Mouse (Mus musculus) liver, embryonic 13.5 days (tissue): ENCODE results near the gene Sesn2. TPM values are rescaled to one million over a fixed set of nuclear protein-coding genes. Genes with fewer than 3 reads are reported as not detected.

Experiments
- ATAC-seq: fragments of 200-750 bp; cut with Nextera tagmentation; 2 replicates; pipeline ENCODE4 v1.8.0; 2017; ENCODE audit warnings: low read depth, mild to moderate bottlenecking, moderate number of reproducible peaks, moderate library complexity
- DNase-seq: peaks from one replicate; pipeline ENCODE4 v3.0.0; 2022
- H3K27ac ChIP-seq: fragments of 300-500 bp; sonication (generic); 2 replicates; pipeline ENCODE4 v1.5.1; 2015; ENCODE audit warnings: moderate library complexity, mild to moderate bottlenecking, inconsistent platforms
- H3K27me3 ChIP-seq: fragments of 300-500 bp; sonication (generic); 2 replicates; pipeline ENCODE4 v1.6.1; 2015; ENCODE audit warnings: mild to moderate bottlenecking, inconsistent platforms
- H3K36me3 ChIP-seq: fragments of 300-500 bp; sonication (generic); 2 replicates; pipeline ENCODE4 v1.6.1; 2015; ENCODE audit warnings: mild to moderate bottlenecking, inconsistent platforms
- H3K4me1 ChIP-seq: fragments of 300-500 bp; sonication (generic); replicated peaks from 2 replicates; pipeline ENCODE4 v1.6.1; 2015; ENCODE audit warnings: inconsistent platforms
- H3K4me2 ChIP-seq: fragments of 300-500 bp; sonication (generic); 2 replicates; pipeline ENCODE4 v1.6.1; 2015; ENCODE audit warnings: inconsistent platforms, mild to moderate bottlenecking, moderate library complexity
- H3K4me3 ChIP-seq: fragments of 300-500 bp; sonication (generic); replicated peaks from 2 replicates; pipeline ENCODE4 v1.5.1; 2015; ENCODE audit warnings: mild to moderate bottlenecking, inconsistent platforms
- H3K9ac ChIP-seq: fragments of 300-500 bp; sonication (generic); 2 replicates; pipeline ENCODE4 v1.6.1; 2015; ENCODE audit warnings: mild to moderate bottlenecking, inconsistent platforms
- H3K9me3 ChIP-seq: fragments of 300-500 bp; sonication (generic); replicated peaks from 2 replicates; pipeline ENCODE4 v1.6.1; 2016; ENCODE audit warnings: inconsistent platforms
- WGBS: fragments of 180-500 bp; shearing (Covaris S2); methylation state at CpG from one replicate; pipeline ENCODE4 v1.1.7; 2015; ENCODE audit not compliant: insufficient replicate concordance; 5-methylcytosine and 5-hydroxymethylcytosine counted together
- polyA plus RNA-seq: library from polyadenylated mRNA; unstranded; fragments of >200 nt; fragmentation: Nextera tagmentation; extraction: Ambion mirVana; gene quantifications from 2 replicates; pipeline ENCODE4 v1.2.1, GENCODE M21; 2015

Sesn2 gene
- polyA plus RNA-seq, 1 experiment from 2014 or later, result 7.0 TPM

- WGBS, result 65% methylated on average over 13 of the region's 13 CpGs
- Histone ChIP-seq H3K9ac (no peak overlapping the region), H3K27ac (no peak overlapping the region), H3K27me3 (no peaks in the 10 kb centered on the region), H3K36me3 (no peaks in the 10 kb centered on the region), H3K4me3 (no peak overlapping the region), H3K4me1 (peaks cover 15% of the 10 kb centered on the region), H3K4me2 (no peak overlapping the region), H3K9me3 (no peaks in the 10 kb centered on the region)
- DNase-seq (no peak), ATAC-seq (no peak)
These were observed 34.1 kb downstream of the Sesn2 start for GRCm38 (mm10) chr4:132475895-132476878.

DNA sequence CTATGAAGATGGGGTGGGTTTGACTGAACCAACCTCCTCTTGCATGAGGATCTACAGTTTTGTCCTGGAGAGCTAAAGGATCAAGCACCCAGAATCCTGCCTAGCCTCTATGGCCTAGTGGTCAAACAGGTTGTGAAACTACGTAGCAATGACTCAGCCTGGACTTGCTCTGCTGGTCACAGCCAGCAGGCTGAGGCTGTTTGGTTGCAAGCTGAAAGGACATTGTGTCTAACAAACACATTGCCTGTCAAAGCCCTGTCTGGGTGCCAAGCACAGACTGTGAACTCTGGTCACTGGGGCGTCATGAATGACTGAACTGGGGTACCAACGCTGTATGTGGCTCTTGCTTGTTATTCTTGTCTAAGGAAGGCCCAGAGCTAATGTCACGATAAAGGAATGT is 35.7 kb downstream of the Sesn2 start:
- 74% methylated on average over 4 of the region's 4 CpGs for WGBS
- ATAC-seq, result no peak
- Histone ChIP-seq H3K4me1 (peaks cover 24% of the 10 kb centered on the region), H3K9me3 (no peaks in the 10 kb centered on the region), H3K27ac (0 out of 2 replicates have a peak overlapping the region, but pooled peaks have one; percentile 14), H3K36me3 (no peaks in the 10 kb centered on the region), H3K4me3 (no peak overlapping the region), H3K9ac (no peak overlapping the region), H3K27me3 (no peaks in the 10 kb centered on the region), H3K4me2 (no peak overlapping the region)
- DNase-seq, result no peak

DNA sequence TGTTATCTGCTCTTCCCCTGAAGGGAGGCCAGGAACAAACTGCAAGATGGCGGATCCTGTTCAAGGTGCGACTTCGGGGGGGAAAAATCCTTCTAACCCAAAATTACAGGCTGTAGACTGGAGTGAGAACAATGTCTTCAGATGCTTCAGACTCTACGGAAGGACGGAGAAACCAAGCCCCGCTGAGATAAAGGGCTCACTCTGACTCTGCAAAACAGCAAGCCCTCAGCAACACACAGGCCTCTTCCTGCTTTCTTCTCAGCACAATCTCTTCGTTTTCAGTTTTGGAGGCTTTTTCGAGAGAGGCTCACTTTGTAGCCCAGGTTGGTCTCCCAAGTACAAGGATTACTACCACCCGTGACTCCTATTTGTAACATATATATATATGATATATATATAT is 36.9 kb downstream of the Sesn2 start:
- 39% methylated on average over 9 of the region's 9 CpGs for whole genome bisulfite sequencing
- no peaks in the 10 kb centered on the region for H3K9me3 ChIP-seq
- 0 out of 2 replicates have a peak overlapping the region, but pooled peaks have one; percentile 2 for H3K27ac ChIP-seq
- DNase-seq, result no peak
- H3K27me3 ChIP-seq, result no peaks in the 10 kb centered on the region
- H3K4me1 ChIP-seq, result peaks cover 35% of the 10 kb centered on the region
- no peak for ATAC-seq
- H3K4me3 ChIP-seq, result no peak overlapping the region
- H3K4me2 ChIP-seq, result no peak overlapping the region
- no peak overlapping the region; the same call in 1 of the 2 replicates for H3K9ac ChIP-seq
- no peaks in the 10 kb centered on the region for H3K36me3 ChIP-seq

DNA sequence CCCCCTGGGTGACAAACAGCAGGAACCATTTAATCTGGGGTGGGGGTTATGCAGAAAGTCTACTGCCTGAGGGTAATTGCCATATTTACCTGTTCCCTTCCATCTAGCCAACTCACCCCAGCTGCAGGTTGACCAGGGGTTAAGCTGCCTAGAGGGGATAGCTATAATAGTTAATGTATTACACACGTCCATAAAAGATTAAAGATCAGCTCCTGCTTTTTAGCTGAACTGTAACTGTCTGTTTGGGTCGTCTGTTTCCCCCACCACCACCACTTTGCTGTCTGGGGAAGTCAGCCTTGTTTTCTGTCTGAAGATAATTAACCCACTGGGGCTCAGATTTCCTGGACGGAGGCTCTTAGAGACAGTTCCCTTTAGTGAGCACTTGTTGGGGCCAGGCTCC is 40.4 kb downstream of the Sesn2 start:
- Histone ChIP-seq H3K9ac (no peak overlapping the region), H3K4me1 (peaks cover 37% of the 10 kb centered on the region), H3K36me3 (no peaks in the 10 kb centered on the region), H3K27ac (peak overlapping the region; percentile 20), H3K4me2 (no peak overlapping the region), H3K27me3 (no peaks in the 10 kb centered on the region), H3K9me3 (no peaks in the 10 kb centered on the region), H3K4me3 (no peak overlapping the region)
- no peak for DNase-seq
- 9% methylated on average over 3 of the region's 3 CpGs for WGBS
- ATAC-seq, result peak; percentile 32; the same call in 1 of the 2 replicates

GRCm38 (mm10) chr4:132464255-132464613 is 46.1 kb downstream of the Sesn2 start:
- H3K27me3 ChIP-seq, result no peaks in the 10 kb centered on the region

DNA sequence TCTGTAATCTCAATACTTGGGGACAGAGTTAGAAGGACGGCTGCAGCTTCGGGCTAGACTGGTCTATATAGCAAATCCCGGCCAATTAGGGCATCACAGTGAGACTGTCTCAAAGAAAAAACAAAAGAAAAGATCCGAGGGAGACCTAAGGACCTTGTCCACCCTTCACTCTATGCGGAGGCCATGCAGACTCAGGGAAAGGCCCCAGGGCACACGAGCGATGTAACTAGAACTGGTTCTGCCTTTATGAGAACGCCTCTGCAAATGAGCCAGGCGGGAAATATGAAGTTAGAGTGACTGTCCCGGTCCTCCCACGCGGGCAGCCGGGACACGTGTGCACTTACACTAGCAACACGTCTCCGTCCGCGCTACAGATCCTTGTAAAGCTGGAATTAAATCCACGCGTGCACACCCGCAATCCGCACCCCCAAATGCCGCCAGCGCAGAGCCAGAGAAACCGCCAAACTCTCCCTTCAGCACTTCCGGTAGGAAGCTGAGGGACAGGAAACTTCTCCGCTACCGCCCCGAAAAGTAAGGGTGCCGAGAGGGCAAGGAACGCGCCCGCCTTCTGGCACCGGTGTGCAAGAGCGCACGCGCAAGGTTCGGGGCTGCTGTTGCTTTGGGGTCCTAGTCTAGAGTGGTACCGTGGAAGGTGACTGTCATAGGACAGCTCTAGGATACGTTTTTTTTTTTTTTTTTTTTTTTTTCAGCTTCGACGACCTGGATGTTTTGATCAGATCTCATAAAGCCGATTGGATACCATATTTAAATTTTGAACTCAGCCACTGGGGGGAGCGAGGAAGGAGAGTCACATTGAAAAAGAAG is 46.7 kb downstream of the Sesn2 start, which contains the start of gene Med18:
TSS of gene Med18 (minus strand) at position 492 of the 825 bp plus-strand sequence.
- DNase-seq (peak; percentile 90), ATAC-seq (peak; percentile 87)
- peaks cover 32% of the 10 kb centered on the region for H3K36me3 ChIP-seq
- H3K4me2 ChIP-seq, result peak within 1 kb of the TSS; percentile 90
- no peaks in the 10 kb centered on the region for H3K27me3 ChIP-seq
- H3K27ac ChIP-seq, result peak within 1 kb of the TSS; percentile 83
- H3K4me1 ChIP-seq, result peaks cover 35% of the 10 kb centered on the region
- under 1% methylated on average over 44 of the region's 44 CpGs for WGBS
- peak within 1 kb of the TSS; percentile 86 for H3K4me3 ChIP-seq
- no peaks in the 10 kb centered on the region for H3K9me3 ChIP-seq
- peak within 1 kb of the TSS; percentile 87 for H3K9ac ChIP-seq

More at GRCm38 (mm10) chr4:132464255-132464613, 46.1 kb downstream of the Sesn2 start:
- H3K4me3 ChIP-seq, result peak overlapping the region; percentile 86
- 0 out of 2 replicates have a peak, but pooled peaks have one; percentile 2 for ATAC-seq
- peaks cover 41% of the 10 kb centered on the region for H3K4me1 ChIP-seq
- 0% methylated on average over 5 of the region's 5 CpGs for WGBS
- H3K4me2 ChIP-seq, result peak overlapping the region; percentile 90
- H3K27ac ChIP-seq, result peak overlapping the region; percentile 83
- no peaks in the 10 kb centered on the region for H3K9me3 ChIP-seq
- peaks cover 27% of the 10 kb centered on the region for H3K36me3 ChIP-seq
- peak overlapping the region; percentile 87 for H3K9ac ChIP-seq
- DNase-seq, result no peak

DNA sequence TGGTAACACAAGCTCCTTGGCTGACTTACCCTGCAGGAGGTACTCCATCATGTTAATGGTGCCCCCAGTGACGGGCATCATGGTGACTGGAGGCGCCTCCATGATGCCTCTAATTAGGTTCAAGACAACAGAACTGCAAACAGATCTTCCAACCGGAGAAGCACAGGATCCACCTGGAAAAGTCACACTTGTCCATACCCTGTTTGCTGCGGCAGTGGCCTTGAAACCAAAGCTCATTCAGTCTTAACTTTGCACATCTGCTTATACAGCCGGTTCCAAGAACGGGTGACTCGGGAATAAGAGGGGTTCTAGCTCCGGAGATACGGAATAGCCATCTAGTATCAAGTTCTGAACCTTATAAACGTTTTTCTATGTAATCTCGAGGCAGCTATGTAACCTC is 47.5 kb downstream of the Sesn2 start:
- H3K27ac ChIP-seq, result peak overlapping the region; percentile 83
- ATAC-seq (no peak), DNase-seq (no peak)
- H3K4me3 ChIP-seq, result peak overlapping the region; percentile 86
- H3K4me2 ChIP-seq, result peak overlapping the region; percentile 90
- peak overlapping the region; percentile 87 for H3K9ac ChIP-seq
- 8% methylated on average over 11 of the region's 11 CpGs for WGBS
- H3K9me3 ChIP-seq, result no peaks in the 10 kb centered on the region
- peaks cover 39% of the 10 kb centered on the region for H3K4me1 ChIP-seq
- H3K27me3 ChIP-seq, result no peaks in the 10 kb centered on the region
- H3K36me3 ChIP-seq, result peaks cover 39% of the 10 kb centered on the region

GRCm38 (mm10) chr4:132460225-132460624 is 50.1 kb downstream of the Sesn2 start:
- no peaks in the 10 kb centered on the region for H3K27me3 ChIP-seq
- no peak overlapping the region for H3K4me3 ChIP-seq
- H3K9ac ChIP-seq, result no peak overlapping the region
- peaks cover 52% of the 10 kb centered on the region for H3K36me3 ChIP-seq
- H3K4me1 ChIP-seq, result peaks cover 39% of the 10 kb centered on the region
- ATAC-seq (no peak), DNase-seq (no peak)
- no peak overlapping the region for H3K4me2 ChIP-seq
- H3K9me3 ChIP-seq, result no peaks in the 10 kb centered on the region
- no peak overlapping the region for H3K27ac ChIP-seq
- WGBS, result 86% methylated on average over 8 of the region's 8 CpGs

DNA sequence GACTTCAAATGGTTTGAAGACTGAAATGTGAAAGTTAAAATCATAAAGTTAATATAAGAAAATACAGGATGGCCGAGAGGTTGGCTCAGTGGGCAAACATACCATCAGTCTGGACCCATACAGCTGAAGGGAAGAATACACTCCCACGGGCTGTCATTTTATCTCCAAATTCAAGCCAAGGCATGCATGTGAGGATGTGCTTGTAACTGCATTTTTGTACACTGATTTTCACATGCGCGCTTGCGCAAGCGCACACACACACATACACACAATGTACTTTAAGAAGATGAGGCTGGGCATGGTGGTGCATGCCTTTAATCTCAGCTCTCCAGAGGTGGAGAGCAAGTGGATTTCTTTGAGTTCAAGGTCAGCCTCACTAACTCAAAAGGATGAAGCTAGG is 54.7 kb downstream of the Sesn2 start:
- no peaks in the 10 kb centered on the region for H3K9me3 ChIP-seq
- H3K4me1 ChIP-seq, result peaks cover 9% of the 10 kb centered on the region; the same call in 1 of the 2 replicates
- no peak overlapping the region for H3K4me2 ChIP-seq
- no peak overlapping the region for H3K27ac ChIP-seq
- 89% methylated on average over 6 of the region's 6 CpGs for WGBS
- no peak overlapping the region for H3K4me3 ChIP-seq
- DNase-seq (no peak), ATAC-seq (no peak)
- no peak overlapping the region for H3K9ac ChIP-seq
- H3K36me3 ChIP-seq, result peaks cover 39% of the 10 kb centered on the region
- H3K27me3 ChIP-seq, result no peaks in the 10 kb centered on the region

GRCm38 (mm10) chr4:132455146-132455545 is 55.2 kb downstream of the Sesn2 start:
- DNase-seq (no peak), ATAC-seq (no peak)
- H3K4me1 ChIP-seq, result peaks cover 8% of the 10 kb centered on the region; the same call in 1 of the 2 replicates
- H3K27ac ChIP-seq, result no peak overlapping the region
- H3K9me3 ChIP-seq, result no peaks in the 10 kb centered on the region
- H3K27me3 ChIP-seq, result no peaks in the 10 kb centered on the region
- no peak overlapping the region for H3K9ac ChIP-seq
- no peak overlapping the region for H3K4me2 ChIP-seq
- H3K4me3 ChIP-seq, result no peak overlapping the region
- WGBS, result 80% methylated on average over 3 of the region's 3 CpGs
- H3K36me3 ChIP-seq, result peaks cover 34% of the 10 kb centered on the region

DNA sequence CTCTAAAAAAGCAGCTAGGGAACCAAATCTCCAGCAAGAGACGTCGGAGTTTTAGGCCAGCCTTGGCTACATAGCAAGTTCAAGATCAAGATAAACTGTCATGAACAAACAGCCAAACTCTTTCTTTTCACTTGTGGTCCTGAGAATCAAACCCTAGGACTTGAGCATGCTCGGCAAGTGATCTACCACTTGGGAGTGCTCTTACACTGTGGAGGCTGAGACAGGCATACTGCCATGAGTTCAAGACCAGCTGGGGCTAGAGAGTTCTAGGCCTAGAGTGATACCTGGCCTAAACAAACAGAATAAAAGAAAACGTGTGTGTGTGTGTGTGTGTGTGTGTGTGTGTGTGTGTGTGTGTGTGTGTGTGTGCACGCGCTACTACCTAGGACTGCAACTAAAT is 56.1 kb downstream of the Sesn2 start:
- no peak for DNase-seq
- no peaks in the 10 kb centered on the region for H3K27me3 ChIP-seq
- no peak overlapping the region for H3K9ac ChIP-seq
- peaks cover 25% of the 10 kb centered on the region for H3K36me3 ChIP-seq
- H3K9me3 ChIP-seq, result no peaks in the 10 kb centered on the region
- 78% methylated on average over 6 of the region's 6 CpGs for WGBS
- H3K4me1 ChIP-seq, result peaks cover 14% of the 10 kb centered on the region
- H3K4me3 ChIP-seq, result no peak overlapping the region
- no peak overlapping the region for H3K27ac ChIP-seq
- H3K4me2 ChIP-seq, result no peak overlapping the region
- ATAC-seq, result no peak
